In genomic region chr9:61056731-61057270, GRCm38 (mm10) we compare ENCODE assay signal across 8 mouse cellular contexts.
A peak's percentile ranks its signal among the peaks of the same experiment; 100 is the strongest.
DNase-seq lines count a peak whose midpoint lies in the region; ATAC-seq lines count a peak whose summit lies in the region.

No protein-coding gene starts in this region.

- WGBS in hindbrain, embryonic 10.5 days: 64% methylated on average over 10 of the region's 10 CpGs
- 59% methylated on average over 10 of the region's 10 CpGs for WGBS in hindbrain, embryonic 11.5 days
- WGBS in forebrain, embryonic 10.5 days: 67% methylated on average over 10 of the region's 10 CpGs
- WGBS in macrophage (ENCODE audit: missing documents): 9% methylated on average over 10 of the region's 10 CpGs

- ATAC-seq in hindbrain, embryonic 11.5 days (ENCODE audit: low FRiP score): no peak

- H3K4me2 ChIP-seq in hindbrain, embryonic 11.5 days (replicated peaks; ENCODE audit: low read depth, low read length): no peak overlapping the region

- no peak overlapping the region for H3K9ac ChIP-seq in hindbrain, embryonic 11.5 days (ENCODE audit: low read depth, low read length)

- peaks cover 11% of the 10 kb centered on the region for H3K9me3 ChIP-seq in hindbrain, embryonic 10.5 days
- 0 out of 2 replicates have a peak, but pooled peaks cover 2% of the 10 kb centered on the region for H3K9me3 ChIP-seq in hindbrain, embryonic 11.5 days (ENCODE audit: control insufficient read depth, low read length)
- peaks cover 11% of the 10 kb centered on the region; the same call in 1 of the 2 replicates for H3K9me3 ChIP-seq in forebrain, embryonic 10.5 days

- no peaks in the 10 kb centered on the region for H3K79me2 ChIP-seq in macrophage (ENCODE audit: inconsistent target)

- no peak overlapping the region for H3K4me3 ChIP-seq in hindbrain, embryonic 10.5 days
- H3K4me3 ChIP-seq in hindbrain, embryonic 11.5 days (ENCODE audit: low read depth, low read length): no peak overlapping the region
- H3K4me3 ChIP-seq in forebrain, embryonic 10.5 days: no peak overlapping the region
- H3K4me3 ChIP-seq in macrophage (ENCODE audit: inconsistent target): peak overlapping the region; percentile 2; the same call in 1 of the 2 replicates

- peak overlapping the region; percentile 35; the same call in 1 of the 2 replicates for H3K27ac ChIP-seq in hindbrain, embryonic 10.5 days
- no peak overlapping the region for H3K27ac ChIP-seq in hindbrain, embryonic 11.5 days (ENCODE audit: low read depth, low read length)
- H3K27ac ChIP-seq in forebrain, embryonic 10.5 days: peak overlapping the region; percentile 48
- peak overlapping the region; percentile 66 for H3K27ac ChIP-seq in macrophage

- no peaks in the 10 kb centered on the region for H3K36me3 ChIP-seq in hindbrain, embryonic 10.5 days
- H3K36me3 ChIP-seq in hindbrain, embryonic 11.5 days (ENCODE audit: control insufficient read depth, insufficient read depth, low read length): no peaks in the 10 kb centered on the region
- 0 out of 2 replicates have a peak, but pooled peaks cover 3% of the 10 kb centered on the region for H3K36me3 ChIP-seq in forebrain, embryonic 10.5 days (replicated peaks)
- no peaks in the 10 kb centered on the region for H3K36me3 ChIP-seq in macrophage (ENCODE audit: inconsistent target)

- DNase-seq in hindbrain, embryonic 10.5 days (ENCODE audit: low spot score): no peak
- DNase-seq in hindbrain, embryonic 11.5 days (ENCODE audit: low spot score): no peak
- DNase-seq in CD4-positive, CD25-positive, alpha-beta regulatory T cell, adult 2 months (ENCODE audit: low read depth, low spot score): peak; percentile 69
- DNase-seq in forebrain, embryonic 10.5 days (ENCODE audit: extremely low spot score, low spot score): no peak
- DNase-seq in thymus, postnatal 25 days: peak; percentile 80
- no peak for DNase-seq in ovary, adult 18-20 months (ENCODE audit: low spot score)
- DNase-seq in adrenal gland, adult (ENCODE audit: inconsistent age in 2 of 2, low spot score in 1 of 2): no peak

- peaks cover 37% of the 10 kb centered on the region for H3K4me1 ChIP-seq in hindbrain, embryonic 10.5 days (replicated peaks)
- H3K4me1 ChIP-seq in hindbrain, embryonic 11.5 days (replicated peaks; ENCODE audit: control insufficient read depth, insufficient read depth, low read length): 0 out of 2 replicates have a peak, but pooled peaks cover 11% of the 10 kb centered on the region
- H3K4me1 ChIP-seq in forebrain, embryonic 10.5 days: peaks cover 36% of the 10 kb centered on the region

- H3K27me3 ChIP-seq in hindbrain, embryonic 10.5 days (ENCODE audit: insufficient read depth, poor library complexity, severe bottlenecking): peaks cover 33% of the 10 kb centered on the region
- H3K27me3 ChIP-seq in hindbrain, embryonic 11.5 days (ENCODE audit: control insufficient read depth, insufficient read depth, low read length): no peaks in the 10 kb centered on the region
- peaks cover 60% of the 10 kb centered on the region for H3K27me3 ChIP-seq in forebrain, embryonic 10.5 days (ENCODE audit: poor library complexity, severe bottlenecking)

Comparison
In these comparisons a context has a peak if more than half of its experiments do, and no peak if none do; other contexts are left out.
1. DNase-seq: peak in CD4-positive, CD25-positive, alpha-beta regulatory T cell, adult 2 months (single experiment) and thymus, postnatal 25 days (single experiment); none in hindbrain, embryonic 10.5 days (single experiment), hindbrain, embryonic 11.5 days (single experiment), forebrain, embryonic 10.5 days (single experiment), ovary, adult 18-20 months (single experiment) and adrenal gland, adult (0 of 2).